Mouse (Mus musculus) cortical plate, adult 2 months (tissue): ENCODE measurements at regions not wholly inside any gene's neighbourhood (a gene's known extent, or its start where the extent isn't known, plus 50 kb on each side); places are given as distances from the start of the nearest gene placed in this dataset.

Experiments
- CTCF ChIP-seq: fragments of 200-500 bp; IDR thresholded peaks from 2 replicates; pipeline ENCODE4 v1.5.1; 2011; ENCODE audit warnings: mild to moderate bottlenecking, control low read depth, low read length; ENCODE audit not compliant: insufficient read depth; ENCODE audit errors: extremely low read depth
- POLR2A ChIP-seq: fragments of 200-500 bp; IDR thresholded peaks from 2 replicates; pipeline ENCODE4 v1.6.1; 2011; ENCODE audit warnings: mild to moderate bottlenecking, low read length, control low read depth; ENCODE audit not compliant: insufficient read depth; ENCODE audit errors: extremely low read depth

DNA sequence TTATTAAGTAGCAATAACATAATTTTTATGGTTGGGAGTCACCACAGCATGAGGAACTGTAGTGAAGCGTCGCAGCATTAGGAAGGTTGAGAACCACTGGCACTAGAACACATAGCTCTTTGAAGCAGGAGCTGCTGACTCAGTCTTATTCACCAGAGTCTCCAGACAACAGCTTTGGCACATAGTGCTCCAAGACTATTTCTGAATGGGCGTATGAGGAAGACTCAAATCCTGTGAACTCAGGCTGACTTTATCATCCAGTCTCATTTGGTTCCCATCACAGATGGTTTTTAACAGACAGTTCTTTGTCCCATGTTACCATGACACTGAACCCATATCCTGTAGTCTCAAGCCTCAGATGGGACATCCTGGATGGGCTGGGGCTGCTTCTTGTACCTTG, 282.5 kb downstream of the 4933412E24Rik start:
- TF ChIP-seq CTCF (no peak), POLR2A (no peak)
